ENCODE assay signal across 8 mouse cellular contexts in the genomic region with DNA sequence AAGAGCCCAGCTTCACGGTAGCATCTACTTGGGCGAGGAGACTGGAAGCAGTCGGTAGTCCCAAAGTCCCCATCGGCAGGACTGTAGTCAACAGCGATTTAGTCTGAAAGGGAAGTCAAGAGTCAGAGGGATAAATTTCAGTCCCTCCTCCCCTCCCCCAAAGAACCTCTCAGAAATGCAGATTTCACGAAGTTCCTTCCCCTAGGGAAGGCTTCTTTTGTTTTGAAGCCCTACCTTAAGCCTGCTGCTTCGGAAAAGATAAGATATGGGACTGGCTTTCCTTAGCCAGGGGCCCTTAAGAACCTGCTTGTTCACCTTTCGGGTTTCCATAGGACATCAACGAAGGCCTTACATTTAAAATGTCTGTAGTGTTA. TPM values are rescaled to one million over a fixed set of nuclear protein-coding genes. Genes with fewer than 3 reads are reported as not detected.
DNase-seq lines count a peak whose midpoint lies in the region; ATAC-seq and TF ChIP-seq lines count a peak whose summit lies in the region.

No protein-coding gene starts in this region.

- no peaks in the 10 kb centered on the region for H3K27me3 ChIP-seq in heart, embryonic 15.5 days
- H3K27me3 ChIP-seq in hindbrain, embryonic 15.5 days = peaks cover 25% of the 10 kb centered on the region
- peaks cover 40% of the 10 kb centered on the region for H3K27me3 ChIP-seq in midbrain, embryonic 13.5 days

- WGBS in heart, embryonic 15.5 days = 20% methylated on average over 9 of the region's 9 CpGs
- WGBS in hindbrain, embryonic 15.5 days = 15% methylated on average over 9 of the region's 9 CpGs
- WGBS in midbrain, embryonic 13.5 days = 11% methylated on average over 9 of the region's 9 CpGs

- H3K9me3 ChIP-seq in heart, embryonic 15.5 days (replicated peaks) = no peaks in the 10 kb centered on the region
- no peaks in the 10 kb centered on the region for H3K9me3 ChIP-seq in hindbrain, embryonic 15.5 days
- no peaks in the 10 kb centered on the region for H3K9me3 ChIP-seq in midbrain, embryonic 13.5 days

- no peaks in the 10 kb centered on the region for H3K36me3 ChIP-seq in heart, embryonic 15.5 days
- H3K36me3 ChIP-seq in hindbrain, embryonic 15.5 days = no peaks in the 10 kb centered on the region
- H3K36me3 ChIP-seq in midbrain, embryonic 13.5 days = no peaks in the 10 kb centered on the region

- no peak for DNase-seq in heart, adult 9 months (ENCODE audit: low spot score in 2 of 2)
- no peak for DNase-seq in urinary bladder, adult 2 months (ENCODE audit: low spot score)
- no peak for DNase-seq in adrenal gland, adult 2 months
- DNase-seq in right cerebral cortex, postnatal 14 days = no peak

- no peak overlapping the region for H3K9ac ChIP-seq in heart, embryonic 15.5 days
- H3K9ac ChIP-seq in hindbrain, embryonic 15.5 days = no peak overlapping the region
- no peak overlapping the region for H3K9ac ChIP-seq in midbrain, embryonic 13.5 days (replicated peaks)

- peaks cover 18% of the 10 kb centered on the region for H3K4me1 ChIP-seq in heart, embryonic 15.5 days (replicated peaks)
- peaks cover 29% of the 10 kb centered on the region for H3K4me1 ChIP-seq in bone marrow macrophage, adult 2 months (ENCODE audit: control insufficient read depth, insufficient read depth, low read length)
- H3K4me1 ChIP-seq in hindbrain, embryonic 15.5 days (replicated peaks) = peaks cover 22% of the 10 kb centered on the region
- peaks cover 16% of the 10 kb centered on the region for H3K4me1 ChIP-seq in midbrain, embryonic 13.5 days (replicated peaks)

- peak overlapping the region; percentile 73 for H3K4me3 ChIP-seq in heart, embryonic 15.5 days
- peak overlapping the region; percentile 94 for H3K4me3 ChIP-seq in bone marrow macrophage, adult 2 months (ENCODE audit: insufficient read depth, low read length)
- H3K4me3 ChIP-seq in hindbrain, embryonic 15.5 days = peak overlapping the region; percentile 62
- H3K4me3 ChIP-seq in midbrain, embryonic 13.5 days (replicated peaks) = peak overlapping the region; percentile 80

- TF ChIP-seq CTCF in bone marrow macrophage, adult 2 months (IDR thresholded peaks at IDR 0.05; ENCODE audit: low read depth, low read length) = no peak

- TF ChIP-seq POLR2A in bone marrow macrophage, adult 2 months (IDR thresholded peaks at IDR 0.05; ENCODE audit: borderline replicate concordance, low read depth, low read length) = no peak

- ATAC-seq in heart, embryonic 15.5 days (replicated peaks; ENCODE audit: insufficient number of reproducible peaks, insufficient read depth, low FRiP score, low read depth) = no peak
- no peak for ATAC-seq in hindbrain, embryonic 15.5 days (ENCODE audit: low FRiP score, low read depth)
- no peak for ATAC-seq in midbrain, embryonic 13.5 days

- H3K27ac ChIP-seq in heart, embryonic 15.5 days = no peak overlapping the region
- H3K27ac ChIP-seq in bone marrow macrophage, adult 2 months (ENCODE audit: insufficient read depth, low read depth, low read length) = peak overlapping the region; percentile 22
- H3K27ac ChIP-seq in hindbrain, embryonic 15.5 days (replicated peaks) = no peak overlapping the region
- H3K27ac ChIP-seq in midbrain, embryonic 13.5 days = no peak overlapping the region

- H3K4me2 ChIP-seq in heart, embryonic 15.5 days = peak overlapping the region; percentile 100
- H3K4me2 ChIP-seq in hindbrain, embryonic 15.5 days = peak overlapping the region; percentile 100
- peak overlapping the region; percentile 99 for H3K4me2 ChIP-seq in midbrain, embryonic 13.5 days (replicated peaks)

RNA-seq across cellular contexts. Expression of gene Cdc14b, which starts 0.7 kb away (rescaled TPM):
- 12.1 and 12.7 TPM in 2 replicates for polyA plus RNA-seq in heart, embryonic 15.5 days (2015; fragmentation: Nextera tagmentation; extraction: Ambion mirVana)
- polyA plus RNA-seq in bone marrow macrophage, adult 2 months (2012; ENCODE audit: insufficient read depth, insufficient read length, missing spikeins) = 9.2 and 9.3 TPM in 2 replicates
- polyA plus RNA-seq in hindbrain, embryonic 15.5 days (2015; fragmentation: Nextera tagmentation; extraction: Ambion mirVana) = 2.3 and 3.3 TPM in 2 replicates
- polyA plus RNA-seq in midbrain, embryonic 13.5 days (2015; fragmentation: Nextera tagmentation; extraction: Ambion mirVana) = 3.6 and 4.1 TPM in 2 replicates
- polyA plus RNA-seq in urinary bladder, adult 2 months (2012; rRNA removed) = 11.7 and 12.5 TPM in 2 replicates
- total RNA-seq in adrenal gland, adult 2 months (2021) = 10 to 100 TPM in 1 of 2 experiments, 1 to 10 TPM in 1; 8.9 to 10.4 TPM
- 2.9 and 4.1 TPM in 2 replicates for polyA plus RNA-seq in adrenal gland, adult 2 months (2012; rRNA removed)

RNA-seq across cellular contexts. Expression of gene Aaed1, which starts 36.8 kb away (rescaled TPM):
- 69.2 and 70.0 TPM in 2 replicates for polyA plus RNA-seq in heart, embryonic 15.5 days (2015; fragmentation: Nextera tagmentation; extraction: Ambion mirVana)
- polyA plus RNA-seq in bone marrow macrophage, adult 2 months (2012; ENCODE audit: insufficient read depth, insufficient read length, missing spikeins) = 56.9 and 58.1 TPM in 2 replicates
- polyA plus RNA-seq in hindbrain, embryonic 15.5 days (2015; fragmentation: Nextera tagmentation; extraction: Ambion mirVana) = 13.4 and 13.7 TPM in 2 replicates
- 12.9 and 13.6 TPM in 2 replicates for polyA plus RNA-seq in midbrain, embryonic 13.5 days (2015; fragmentation: Nextera tagmentation; extraction: Ambion mirVana)
- 52.8 and 61.5 TPM in 2 replicates for polyA plus RNA-seq in urinary bladder, adult 2 months (2012; rRNA removed)
- 10 to 100 TPM; 49.7 to 55.9 TPM for total RNA-seq in adrenal gland, adult 2 months (2021)
- 6.0 and 6.2 TPM in 2 replicates for polyA plus RNA-seq in adrenal gland, adult 2 months (2012; rRNA removed)
